Mouse (Mus musculus): ENCODE measurements at regions not wholly inside any gene's neighbourhood (a gene's known extent, or its start where the extent isn't known, plus 50 kb on each side); places are given as distances from the start of the nearest gene placed in this dataset.

DNA sequence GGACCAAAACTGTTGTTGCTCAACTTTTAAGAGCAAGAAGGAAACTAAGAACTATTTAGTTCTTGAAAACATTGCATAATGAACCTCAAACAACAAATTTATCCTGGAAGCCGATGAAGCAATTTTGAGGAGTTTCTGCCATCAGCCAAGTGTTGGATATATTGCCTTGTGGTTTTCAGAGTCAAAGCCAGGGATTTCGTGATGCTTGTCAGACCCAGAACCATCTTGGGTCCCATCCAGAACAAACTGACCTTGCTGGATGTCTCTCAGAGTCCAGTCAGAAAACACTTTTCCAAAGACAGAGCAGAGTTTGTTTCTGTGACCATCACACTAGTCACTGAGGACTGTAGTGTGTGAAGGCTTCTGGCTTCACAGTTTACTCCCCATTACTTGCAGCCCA lies 267.8 kb downstream of the Ice1 start:
- no peak overlapping the region for H3K4me3 ChIP-seq
- H3K4me1 ChIP-seq, result no peaks in the 10 kb centered on the region
- H3K9me3 ChIP-seq (replicated peaks), result no peaks in the 10 kb centered on the region
- no peaks in the 10 kb centered on the region for H3K36me3 ChIP-seq
- no peak overlapping the region for H3K27ac ChIP-seq (replicated peaks)
- 90% methylated on average over 2 of the region's 2 CpGs for WGBS
- no peak for DNase-seq (ENCODE audit: low spot score)
- no peaks in the 10 kb centered on the region for H3K27me3 ChIP-seq (ENCODE audit: low read depth, poor library complexity, severe bottlenecking)

DNA sequence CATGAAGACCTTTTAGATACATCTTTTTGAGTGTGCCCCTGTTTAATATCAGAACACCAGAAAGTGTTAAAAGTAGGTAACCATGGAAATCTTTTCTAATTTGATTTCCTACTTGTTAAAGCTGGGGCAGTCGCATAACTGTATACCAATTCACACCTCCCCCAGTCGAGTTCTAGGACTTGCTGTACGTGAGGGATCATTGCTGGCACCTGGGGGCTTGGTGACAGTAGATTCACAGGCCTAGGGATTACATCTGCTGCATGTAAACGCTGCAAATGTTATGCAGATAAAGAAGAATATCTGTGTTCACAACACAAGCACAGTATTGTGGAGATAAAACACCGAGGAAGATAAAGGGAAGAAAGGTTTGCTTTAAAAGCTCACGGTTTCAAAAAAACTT lies 256.7 kb downstream of the Ice1 start:
- Histone ChIP-seq H3K36me3 (no peaks in the 10 kb centered on the region), H3K27ac (replicated peaks) (no peak overlapping the region), H3K4me1 (0 out of 2 replicates have a peak, but pooled peaks cover 4% of the 10 kb centered on the region), H3K27me3 (ENCODE audit: low read depth, poor library complexity, severe bottlenecking) (no peaks in the 10 kb centered on the region), H3K9me3 (replicated peaks) (no peaks in the 10 kb centered on the region), H3K4me3 (no peak overlapping the region)
- no peak for DNase-seq (ENCODE audit: low spot score)
- WGBS, result 76% methylated on average over 6 of the region's 6 CpGs

DNA sequence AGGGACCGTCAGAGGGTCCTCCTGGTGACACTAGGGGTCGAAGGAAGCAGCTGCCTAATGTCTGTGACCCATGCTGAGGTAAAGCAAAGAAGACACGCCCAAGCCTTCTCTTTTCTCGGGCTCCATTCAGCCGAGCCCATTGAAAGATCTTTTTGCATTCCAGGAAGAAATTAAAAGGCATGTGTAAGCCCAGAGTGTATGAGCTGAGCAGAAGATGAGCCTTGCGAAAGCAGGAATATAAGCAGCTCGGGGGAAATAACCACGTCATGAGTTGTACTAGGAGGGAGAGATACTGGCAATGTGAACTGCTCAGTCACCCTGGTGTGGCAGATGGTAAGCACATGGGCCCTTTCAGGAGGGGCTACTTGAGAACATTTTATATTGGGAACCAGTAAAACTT lies 252.1 kb downstream of the Ice1 start:
- H3K4me3 ChIP-seq, result no peak overlapping the region
- no peaks in the 10 kb centered on the region for H3K27me3 ChIP-seq (ENCODE audit: low read depth, poor library complexity, severe bottlenecking)
- 0 out of 2 replicates have a peak, but pooled peaks cover 4% of the 10 kb centered on the region for H3K4me1 ChIP-seq
- no peak for DNase-seq (ENCODE audit: low spot score)
- no peaks in the 10 kb centered on the region for H3K36me3 ChIP-seq
- no peak overlapping the region for H3K27ac ChIP-seq (replicated peaks)
- WGBS, result 63% methylated on average over 8 of the region's 8 CpGs
- no peaks in the 10 kb centered on the region for H3K9me3 ChIP-seq (replicated peaks)

DNA sequence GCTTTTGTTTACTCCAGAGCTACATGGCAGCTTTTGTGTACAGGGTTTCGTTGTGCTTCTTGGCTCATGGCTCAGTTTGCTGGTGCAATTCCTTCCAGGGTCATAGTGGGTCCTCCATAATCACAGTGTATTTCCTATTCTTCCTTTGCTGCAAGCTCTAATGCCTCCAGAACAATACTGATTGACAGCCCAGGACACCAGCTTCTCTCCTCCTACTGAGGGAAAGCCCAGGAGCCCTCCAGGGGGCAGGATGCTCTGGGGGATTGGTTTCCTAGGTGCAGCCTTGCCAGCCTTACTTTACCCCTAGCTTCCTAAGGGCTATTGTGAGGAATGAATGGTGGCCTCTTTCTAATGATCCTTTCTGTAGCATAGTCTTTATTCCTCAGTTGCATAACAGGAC lies 224.6 kb downstream of the Ice1 start:
- Histone ChIP-seq H3K27me3 (ENCODE audit: low read depth, poor library complexity, severe bottlenecking) (no peaks in the 10 kb centered on the region), H3K4me3 (no peak overlapping the region), H3K36me3 (no peaks in the 10 kb centered on the region), H3K27ac (replicated peaks) (no peak overlapping the region; the same call in 1 of the 2 replicates), H3K9me3 (replicated peaks) (no peaks in the 10 kb centered on the region), H3K4me1 (peaks cover 16% of the 10 kb centered on the region)
- DNase-seq (ENCODE audit: low spot score), result peak; percentile 28
- 34% methylated on average over 1 of the region's 1 CpGs for WGBS

DNA sequence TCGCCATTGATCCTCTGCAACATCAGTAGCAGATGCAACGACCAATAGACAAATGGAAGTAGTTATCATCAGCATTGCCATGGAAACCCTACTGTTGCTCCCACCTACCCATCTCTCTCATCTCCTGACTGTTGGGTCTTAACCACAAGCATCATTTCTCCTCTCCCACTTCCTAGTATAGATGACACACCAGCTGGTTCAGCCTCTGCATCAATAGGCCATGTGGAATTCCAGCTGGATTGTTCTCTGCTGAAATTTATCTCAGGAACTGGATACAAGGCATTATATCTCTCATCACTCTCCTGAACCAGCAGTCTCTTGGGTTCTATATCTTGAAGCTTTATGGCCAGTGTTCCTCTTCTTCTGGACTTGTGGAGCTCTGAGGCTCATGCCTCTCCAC lies 219.3 kb downstream of the Ice1 start:
- Histone ChIP-seq H3K36me3 (no peaks in the 10 kb centered on the region), H3K27ac (replicated peaks) (no peak overlapping the region), H3K27me3 (ENCODE audit: low read depth, poor library complexity, severe bottlenecking) (no peaks in the 10 kb centered on the region), H3K9me3 (replicated peaks) (no peaks in the 10 kb centered on the region), H3K4me3 (no peak overlapping the region), H3K4me1 (peaks cover 6% of the 10 kb centered on the region)
- WGBS, result 82% methylated on average over 2 of the region's 2 CpGs
- no peak for DNase-seq (ENCODE audit: low spot score)

DNA sequence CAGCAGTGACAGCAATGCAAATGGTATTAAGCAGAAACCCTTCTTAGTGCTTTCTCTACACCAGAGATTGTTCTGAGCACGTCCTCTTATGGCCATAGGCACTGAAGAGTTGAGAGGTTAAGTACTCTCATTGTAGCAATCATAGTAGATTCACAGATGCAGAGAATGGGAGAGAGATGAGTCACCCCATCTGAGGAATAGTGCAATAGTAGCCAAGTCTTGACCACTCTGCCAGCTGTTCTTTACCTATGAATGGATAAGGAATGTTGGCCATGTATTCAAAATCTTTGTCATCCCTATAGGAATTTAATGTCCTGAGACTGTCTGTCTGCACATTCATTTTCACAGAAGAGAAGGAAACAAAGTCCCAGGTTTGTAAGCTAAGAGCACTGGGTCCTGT lies 198.0 kb downstream of the Ice1 start:
- DNase-seq (ENCODE audit: low spot score), result no peak
- Histone ChIP-seq H3K27me3 (ENCODE audit: low read depth, poor library complexity, severe bottlenecking) (peaks cover 14% of the 10 kb centered on the region; the same call in 1 of the 2 replicates), H3K4me3 (no peak overlapping the region), H3K27ac (replicated peaks) (no peak overlapping the region), H3K9me3 (replicated peaks) (no peaks in the 10 kb centered on the region), H3K4me1 (peaks cover 10% of the 10 kb centered on the region), H3K36me3 (no peaks in the 10 kb centered on the region)
- 79% methylated on average over 1 of the region's 1 CpGs for WGBS

DNA sequence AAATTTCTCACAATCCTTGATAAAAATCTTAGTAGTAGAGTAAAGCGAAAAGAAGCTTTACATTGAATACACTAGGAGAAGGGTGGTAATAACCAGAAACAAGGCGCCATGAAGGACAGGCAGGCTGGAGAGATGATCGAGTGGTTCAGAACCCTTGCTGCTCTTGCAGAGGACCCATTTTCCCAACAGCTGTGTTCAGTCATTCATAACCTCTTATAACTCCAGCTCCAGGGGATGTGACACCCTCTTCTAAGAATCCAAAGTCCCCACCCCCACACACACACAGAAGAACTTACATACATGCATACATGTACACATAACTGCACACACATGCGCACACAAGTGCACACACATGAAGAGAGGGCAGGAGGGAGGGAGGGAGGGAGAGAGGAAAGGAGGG lies 190.5 kb downstream of the Ice1 start:
- 95% methylated on average over 4 of the region's 4 CpGs for WGBS
- Histone ChIP-seq H3K9me3 (replicated peaks) (no peaks in the 10 kb centered on the region), H3K36me3 (no peaks in the 10 kb centered on the region), H3K4me1 (no peaks in the 10 kb centered on the region), H3K27ac (replicated peaks) (no peak overlapping the region), H3K4me3 (no peak overlapping the region), H3K27me3 (ENCODE audit: low read depth, poor library complexity, severe bottlenecking) (no peaks in the 10 kb centered on the region)
- DNase-seq (ENCODE audit: low spot score), result no peak

DNA sequence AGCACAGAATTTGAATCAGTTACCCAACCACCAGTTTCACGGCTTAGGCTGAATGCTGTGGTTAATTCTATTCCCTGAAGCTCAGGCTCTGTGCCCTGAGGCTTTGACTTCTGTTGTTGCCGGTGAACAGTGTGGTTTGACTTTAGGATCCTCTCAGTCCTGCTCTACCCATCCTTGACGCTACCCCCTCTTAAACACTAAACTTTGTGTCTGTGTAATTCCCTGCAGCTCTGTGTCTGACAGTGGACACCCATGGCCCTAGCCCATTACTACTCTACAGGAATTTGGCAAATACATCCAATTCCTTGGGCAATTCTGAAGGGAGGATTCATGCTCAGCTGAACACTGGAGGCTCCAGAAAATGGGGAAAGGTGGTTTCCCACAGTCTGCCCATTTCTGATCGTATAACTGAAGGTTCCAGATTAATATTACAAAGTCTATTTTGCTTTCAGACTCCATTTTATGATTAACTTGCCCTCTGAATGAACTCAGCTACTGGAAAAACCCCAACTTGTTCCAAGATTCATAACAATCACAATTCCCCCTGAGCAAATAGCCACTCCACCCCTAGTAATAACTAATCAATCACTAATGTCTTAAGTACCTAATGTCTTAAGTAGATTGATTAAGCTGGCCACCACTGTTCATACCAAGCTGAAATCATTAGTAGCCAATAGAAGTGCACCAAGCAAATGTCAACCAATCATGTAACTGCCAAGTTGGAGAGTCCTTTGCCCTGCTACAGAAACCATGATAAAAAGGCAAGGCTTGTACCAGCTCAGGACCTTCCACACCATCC lies 182.6 kb downstream of the Ice1 start:
- Histone ChIP-seq H3K27ac (replicated peaks) (no peak overlapping the region), H3K36me3 (no peaks in the 10 kb centered on the region), H3K4me1 (no peaks in the 10 kb centered on the region), H3K4me3 (no peak overlapping the region), H3K9me3 (replicated peaks) (no peaks in the 10 kb centered on the region), H3K27me3 (ENCODE audit: low read depth, poor library complexity, severe bottlenecking) (no peaks in the 10 kb centered on the region)
- no peak for DNase-seq (ENCODE audit: low spot score)
- WGBS, result 79% methylated on average over 4 of the region's 4 CpGs

DNA sequence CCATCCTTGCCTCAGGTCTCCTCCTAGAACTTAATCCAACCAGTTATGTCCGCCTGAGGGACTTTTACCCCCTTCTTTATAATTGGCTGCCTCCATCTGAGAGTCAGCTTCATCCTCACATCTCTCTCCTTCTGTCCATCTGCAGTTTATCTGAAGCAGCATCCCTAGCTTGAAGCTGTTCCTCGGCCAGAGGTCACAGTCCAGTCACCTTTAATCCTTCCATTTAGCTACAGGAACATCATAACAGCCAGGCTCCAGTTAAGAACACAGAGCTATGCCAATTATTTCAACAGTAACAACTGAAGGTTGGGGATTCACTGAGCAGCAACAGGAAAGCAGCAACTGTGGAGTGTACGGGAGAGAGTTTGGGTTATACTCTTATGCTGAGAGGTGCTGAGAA lies 179.0 kb downstream of the Ice1 start:
- 78% methylated on average over 3 of the region's 3 CpGs for WGBS

DNA sequence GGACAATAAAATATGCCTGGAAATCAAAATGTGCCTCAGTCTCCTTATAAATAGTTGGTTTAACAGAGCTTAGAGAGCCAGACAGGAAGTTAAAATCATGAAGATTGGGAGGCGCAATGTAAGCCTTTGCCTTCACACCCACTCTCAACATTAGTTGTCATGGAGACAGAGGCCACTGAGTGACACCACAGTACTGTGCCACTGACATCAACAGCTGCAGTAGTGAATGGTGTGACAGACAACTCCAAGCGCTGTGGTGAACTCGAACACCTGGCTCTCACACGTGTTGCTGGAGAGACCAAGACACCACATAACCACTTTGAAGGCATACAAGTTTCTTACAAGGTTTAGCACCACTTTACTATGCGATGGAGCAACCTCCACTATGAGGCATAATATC lies 172.4 kb downstream of the Ice1 start:
- Histone ChIP-seq H3K36me3 (no peaks in the 10 kb centered on the region), H3K4me3 (no peak overlapping the region), H3K4me1 (no peaks in the 10 kb centered on the region), H3K27ac (replicated peaks) (no peak overlapping the region), H3K9me3 (replicated peaks) (no peaks in the 10 kb centered on the region), H3K27me3 (ENCODE audit: low read depth, poor library complexity, severe bottlenecking) (no peaks in the 10 kb centered on the region)
- no peak for DNase-seq (ENCODE audit: low spot score)
- 82% methylated on average over 5 of the region's 5 CpGs for WGBS

More for the DNA sequence above, 179.0 kb downstream of the Ice1 start:
- no peaks in the 10 kb centered on the region for H3K27me3 ChIP-seq (ENCODE audit: low read depth, poor library complexity, severe bottlenecking)
- no peak overlapping the region for H3K4me3 ChIP-seq
- H3K9me3 ChIP-seq (replicated peaks), result no peaks in the 10 kb centered on the region
- no peaks in the 10 kb centered on the region for H3K36me3 ChIP-seq
- no peaks in the 10 kb centered on the region for H3K4me1 ChIP-seq
- no peak for DNase-seq (ENCODE audit: low spot score)
- H3K27ac ChIP-seq (replicated peaks), result no peak overlapping the region

DNA sequence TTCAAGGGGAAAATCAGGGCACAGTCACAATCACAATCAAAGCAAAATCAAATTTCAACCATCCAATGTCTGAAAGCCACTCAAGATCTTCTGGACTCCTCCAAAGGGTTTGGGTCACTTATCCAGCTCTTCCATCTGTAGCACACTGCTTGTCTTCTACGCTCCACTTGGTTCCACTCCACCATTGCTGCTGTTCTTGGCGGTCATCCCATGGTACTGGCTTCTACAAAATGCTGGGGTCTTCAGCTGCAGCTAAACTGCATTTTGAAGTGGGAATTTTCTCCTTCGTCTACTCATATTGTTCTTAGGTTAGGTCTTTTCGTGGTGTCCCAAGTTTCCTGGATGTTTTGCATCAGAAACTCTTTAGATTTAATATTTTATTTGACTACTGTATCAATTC lies 162.7 kb downstream of the Ice1 start:
- no peak for DNase-seq (ENCODE audit: low spot score)
- 88% methylated on average over 4 of the region's 4 CpGs for WGBS
- Histone ChIP-seq H3K4me3 (no peak overlapping the region), H3K27ac (replicated peaks) (no peak overlapping the region), H3K27me3 (ENCODE audit: low read depth, poor library complexity, severe bottlenecking) (no peaks in the 10 kb centered on the region), H3K9me3 (replicated peaks) (no peaks in the 10 kb centered on the region), H3K4me1 (no peaks in the 10 kb centered on the region), H3K36me3 (no peaks in the 10 kb centered on the region)

DNA sequence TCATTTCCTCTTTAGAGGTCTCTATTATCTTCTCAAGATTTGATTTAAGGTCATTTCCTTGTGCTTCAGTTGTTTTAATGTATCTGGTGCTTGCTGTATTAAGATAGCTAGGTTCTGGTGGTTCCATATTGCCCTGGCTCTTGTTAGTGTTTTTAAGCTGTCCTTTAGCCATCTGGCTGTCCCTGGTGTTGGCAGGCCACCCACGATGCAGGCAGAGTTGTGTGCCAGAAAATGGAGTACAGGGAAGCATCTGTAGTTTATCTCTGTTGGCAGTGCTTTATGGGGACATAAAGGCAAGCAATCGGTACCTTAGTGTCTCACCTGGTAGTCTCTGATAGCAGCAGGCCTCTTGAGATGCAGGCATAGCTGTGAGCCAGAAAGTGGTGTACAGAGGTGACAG lies 162.1 kb downstream of the Ice1 start:
- no peak overlapping the region for H3K27ac ChIP-seq (replicated peaks)
- 86% methylated on average over 2 of the region's 2 CpGs for WGBS
- H3K4me3 ChIP-seq, result no peak overlapping the region
- no peaks in the 10 kb centered on the region for H3K4me1 ChIP-seq
- no peak for DNase-seq (ENCODE audit: low spot score)
- H3K36me3 ChIP-seq, result no peaks in the 10 kb centered on the region
- no peaks in the 10 kb centered on the region for H3K27me3 ChIP-seq (ENCODE audit: low read depth, poor library complexity, severe bottlenecking)
- H3K9me3 ChIP-seq (replicated peaks), result no peaks in the 10 kb centered on the region

DNA sequence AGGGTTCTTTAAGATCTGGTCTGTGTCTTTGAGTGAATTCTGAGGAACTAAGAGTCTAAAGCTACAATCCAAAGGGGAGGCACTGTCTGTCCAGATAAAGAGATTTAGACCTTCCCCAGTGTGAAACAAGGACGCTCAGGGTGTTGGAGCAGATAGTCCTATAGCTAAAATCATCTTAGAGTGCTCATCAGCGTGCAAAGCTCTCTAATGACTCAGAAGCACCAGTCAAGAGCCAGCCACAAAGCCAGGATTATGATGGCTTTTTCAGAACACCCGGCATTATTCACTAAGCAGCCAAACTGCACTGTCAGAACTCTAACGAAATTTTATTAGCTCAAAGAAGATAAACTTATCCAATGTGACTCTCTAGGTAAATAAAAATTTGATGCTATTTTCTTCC lies 138.1 kb downstream of the Ice1 start:
- Histone ChIP-seq H3K9me3 (replicated peaks) (no peaks in the 10 kb centered on the region), H3K4me1 (peaks cover 4% of the 10 kb centered on the region; the same call in 1 of the 2 replicates), H3K27me3 (ENCODE audit: low read depth, poor library complexity, severe bottlenecking) (no peaks in the 10 kb centered on the region), H3K4me3 (no peak overlapping the region), H3K36me3 (no peaks in the 10 kb centered on the region), H3K27ac (replicated peaks) (no peak overlapping the region)
- no peak for DNase-seq (ENCODE audit: low spot score)
- WGBS, result 31% methylated on average over 4 of the region's 4 CpGs
